Mouse (Mus musculus) heart, adult 2 months (tissue): Measurements from ENCODE around the gene Lrig3.

Experiments used
- CTCF ChIP-seq: fragments of 200-600 bp; IDR thresholded peaks from 2 replicates; pipeline ENCODE4 v1.8.1; 2022; ENCODE audit warnings: antibody characterized with exemption, mild to moderate bottlenecking, moderate library complexity
- EP300 ChIP-seq: fragments of 200-500 bp; IDR thresholded peaks from 2 replicates; pipeline ENCODE4 v1.6.1; 2011; ENCODE audit warnings: low read depth, low read length, control low read depth; ENCODE audit not compliant: insufficient read depth
- POLR2A ChIP-seq: fragments of 200-500 bp; IDR thresholded peaks from 2 replicates; pipeline ENCODE4 v1.6.1; 2011; ENCODE audit warnings: mild to moderate bottlenecking, low read depth, low read length, control low read depth; ENCODE audit not compliant: insufficient read depth

DNA sequence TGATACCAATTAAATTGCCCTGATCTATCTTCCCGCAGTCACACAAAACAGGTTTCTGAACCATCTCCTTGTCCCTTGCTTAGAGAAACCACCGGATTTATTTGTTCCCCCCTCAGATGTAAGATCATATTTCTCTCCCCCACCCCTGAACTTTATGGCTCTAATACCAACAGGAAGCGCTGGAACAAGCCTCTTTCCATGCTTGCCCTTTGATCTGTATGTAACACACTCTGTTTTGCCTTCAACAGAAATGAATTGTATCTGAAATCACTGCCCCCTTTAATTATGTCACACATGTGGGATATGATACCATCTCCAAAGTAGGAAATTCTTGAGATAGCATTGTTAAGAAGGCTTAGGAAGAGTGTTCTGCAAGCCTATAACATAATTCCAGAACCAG lies 90.9 kb downstream of the Lrig3 start:
- TF ChIP-seq CTCF = no peak
- TF ChIP-seq POLR2A = no peak
- TF ChIP-seq EP300 = no peak
